Mouse (Mus musculus): ENCODE results near the gene Cnot6.
A peak's percentile ranks its signal among the peaks of the same experiment; 100 is the strongest.

Cnot6 gene

DNA sequence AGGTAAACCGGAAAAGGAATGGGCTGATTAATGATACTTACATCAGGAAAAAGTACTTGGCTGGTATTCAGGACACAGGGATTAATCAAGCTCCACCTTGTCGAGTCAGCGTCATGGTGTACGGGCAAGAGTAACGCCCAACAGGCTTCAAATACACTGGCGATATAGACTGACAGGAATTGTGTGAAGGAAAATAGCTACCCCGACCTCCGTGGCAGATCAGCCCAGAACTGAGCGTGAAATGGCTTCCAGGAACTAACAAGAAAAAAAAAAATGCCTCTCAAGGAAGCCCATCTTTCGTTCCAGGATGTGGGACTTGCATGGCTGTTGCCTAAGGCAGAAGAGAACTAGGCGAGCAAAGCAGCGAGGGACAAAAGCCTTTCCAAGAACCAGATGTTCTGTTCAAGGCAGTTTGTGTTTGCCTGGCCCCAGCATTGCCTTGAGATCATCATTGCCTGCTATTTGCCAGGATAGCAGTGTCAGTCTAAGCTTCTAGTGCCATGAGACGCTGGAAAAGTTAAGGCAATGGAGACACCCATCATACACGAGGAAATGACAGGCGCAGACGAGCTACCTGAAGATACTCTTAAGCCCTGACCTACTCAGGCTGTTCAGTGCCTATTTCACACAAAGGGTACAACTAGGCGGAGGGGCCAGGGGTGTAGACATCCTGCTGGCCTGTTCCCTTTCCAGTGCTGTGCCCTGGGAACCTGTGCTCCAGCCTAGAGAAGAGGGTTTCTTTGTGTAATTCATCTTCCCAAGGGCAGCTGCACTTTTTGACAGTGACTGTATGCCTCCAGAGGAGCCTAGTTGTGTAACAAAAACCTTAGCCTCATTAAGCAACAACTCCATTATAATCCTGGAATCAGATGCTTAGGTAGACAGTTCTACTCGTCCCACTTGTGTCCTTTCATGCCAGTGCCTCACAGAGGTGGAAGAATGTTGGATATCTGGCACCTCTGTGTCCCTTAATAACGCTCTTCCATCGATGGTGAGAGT, 1.1 kb upstream of the Cnot6 start:
- no peak for DNase-seq (ENCODE audit: low read depth)

DNA sequence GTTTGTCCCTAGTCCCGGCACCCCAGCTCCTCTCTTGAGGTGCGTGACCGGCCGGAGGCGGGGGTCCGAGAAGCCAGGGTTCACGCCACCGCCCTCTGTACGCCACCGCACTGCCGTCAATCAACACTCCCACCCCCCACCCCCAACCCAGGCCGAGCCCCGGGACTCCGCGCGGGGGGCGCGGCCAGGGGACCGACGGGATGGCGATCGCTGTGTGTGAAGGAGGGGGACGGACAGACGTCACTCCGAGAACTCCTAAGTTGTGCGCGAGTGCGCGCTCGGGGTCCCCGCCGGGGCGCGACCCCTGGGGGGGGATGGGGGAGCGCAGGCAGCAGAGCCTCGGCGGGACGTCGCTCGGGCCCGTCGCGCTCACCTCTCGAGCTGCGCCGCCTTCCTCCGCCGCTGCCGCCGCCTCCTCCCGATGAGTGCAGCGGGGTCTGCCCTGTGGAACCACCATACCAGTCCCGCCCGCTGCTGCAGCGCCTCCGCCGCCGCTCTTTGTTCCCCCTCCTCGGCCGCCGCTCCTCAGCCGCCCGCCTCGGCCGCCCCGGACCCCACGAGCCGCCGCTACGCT, 455 bp downstream of the Cnot6 start:
- no peak for DNase-seq (ENCODE audit: low read depth)

DNA sequence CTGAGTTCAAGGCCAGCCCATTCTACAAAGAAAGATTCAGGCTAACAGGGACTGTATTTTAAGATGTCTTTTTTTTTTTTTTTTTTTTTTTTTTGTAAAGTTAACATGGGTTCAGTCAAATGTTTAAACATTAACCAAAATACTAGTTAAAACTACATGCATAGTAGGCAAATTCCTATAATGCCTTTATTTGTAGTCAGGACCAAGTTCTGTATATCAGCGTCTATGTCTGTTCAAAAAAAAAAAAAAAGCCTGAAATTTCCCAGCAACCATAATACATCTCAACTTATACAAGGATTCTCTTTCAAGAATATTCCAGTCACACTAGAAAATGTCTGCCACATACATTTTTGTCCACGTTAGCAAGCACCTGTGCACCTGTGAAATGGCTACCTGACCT, 1.9 kb downstream of the Cnot6 start:
- DNase-seq (ENCODE audit: low read depth), result no peak

DNA sequence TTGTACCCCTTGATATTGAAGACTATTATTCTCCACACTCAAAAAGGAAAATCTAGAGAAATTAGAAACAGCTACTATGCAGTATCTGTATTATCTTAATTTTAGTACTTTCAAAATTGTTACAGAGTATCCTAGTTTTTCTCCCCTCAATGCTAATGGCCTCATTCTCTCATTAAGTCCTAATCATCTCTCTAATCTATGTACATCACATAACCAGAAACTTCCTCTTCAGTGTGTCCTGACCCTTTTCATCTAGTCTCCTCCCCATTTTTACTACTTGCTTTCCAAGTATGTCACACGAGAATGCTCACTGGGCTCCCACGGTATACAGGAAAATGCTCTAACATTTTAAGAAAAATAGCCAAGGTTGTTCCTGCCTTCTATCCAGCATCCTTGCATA, 4.7 kb downstream of the Cnot6 start:
- no peak for DNase-seq (ENCODE audit: low read depth)

DNA sequence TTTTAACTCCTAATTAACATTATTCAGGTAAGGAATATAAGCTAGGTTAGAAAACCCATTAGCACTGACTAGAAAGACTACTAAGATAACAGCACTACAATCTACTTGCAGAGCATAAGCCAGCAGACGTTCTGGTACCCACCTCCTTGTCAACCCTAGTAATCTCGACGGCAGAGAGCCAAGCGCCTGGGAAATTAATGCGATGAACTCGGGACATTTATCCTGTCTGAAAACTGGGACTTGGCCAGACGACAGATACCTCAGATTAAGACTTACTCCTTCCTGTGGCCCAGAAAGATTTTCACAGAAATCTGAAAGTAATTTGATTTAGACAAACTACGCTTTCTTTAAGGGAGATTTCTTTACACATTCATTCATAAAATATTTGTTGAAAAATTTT, 7.7 kb downstream of the Cnot6 start:
- DNase-seq (ENCODE audit: low read depth), result no peak

DNA sequence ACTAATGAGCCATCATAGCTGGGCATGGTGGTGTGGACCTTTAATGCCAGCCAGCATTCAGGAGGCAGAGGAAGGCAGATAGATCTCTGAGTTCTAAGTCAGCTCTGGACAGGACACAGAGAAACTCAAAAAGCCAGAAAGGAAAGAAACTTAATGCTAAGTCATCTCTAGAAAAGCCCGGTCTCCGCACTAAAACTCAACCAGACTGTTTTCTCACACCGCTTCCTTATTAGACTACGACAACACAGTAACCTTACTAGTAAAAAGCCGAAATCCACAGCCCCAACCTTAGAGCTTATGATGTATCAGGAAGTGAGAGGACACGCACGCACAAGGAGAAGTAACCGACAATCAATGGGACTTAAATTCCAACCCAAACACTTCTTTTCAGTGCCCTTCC, 10.5 kb downstream of the Cnot6 start:
- no peak for DNase-seq (ENCODE audit: low read depth)

DNA sequence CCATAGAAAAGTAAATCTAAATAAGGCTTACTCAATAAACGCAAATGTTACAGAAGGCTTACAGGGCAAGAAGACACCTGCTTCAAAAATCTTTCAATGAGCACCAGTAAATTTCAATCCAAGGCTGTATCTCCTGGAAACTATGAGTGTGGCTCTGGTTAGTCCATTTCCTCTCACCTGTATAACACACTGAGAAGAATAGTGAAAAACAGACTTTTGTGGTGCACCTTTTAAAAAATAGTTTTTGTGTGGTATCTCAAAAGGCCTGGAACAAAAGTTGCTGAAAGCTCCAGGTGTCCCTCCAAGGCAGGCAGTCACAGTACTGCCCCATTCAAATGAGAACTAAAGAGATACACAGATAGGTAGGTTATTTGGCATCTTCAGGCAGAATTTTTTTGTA, 13.4 kb downstream of the Cnot6 start:
- DNase-seq (ENCODE audit: low read depth), result no peak

DNA sequence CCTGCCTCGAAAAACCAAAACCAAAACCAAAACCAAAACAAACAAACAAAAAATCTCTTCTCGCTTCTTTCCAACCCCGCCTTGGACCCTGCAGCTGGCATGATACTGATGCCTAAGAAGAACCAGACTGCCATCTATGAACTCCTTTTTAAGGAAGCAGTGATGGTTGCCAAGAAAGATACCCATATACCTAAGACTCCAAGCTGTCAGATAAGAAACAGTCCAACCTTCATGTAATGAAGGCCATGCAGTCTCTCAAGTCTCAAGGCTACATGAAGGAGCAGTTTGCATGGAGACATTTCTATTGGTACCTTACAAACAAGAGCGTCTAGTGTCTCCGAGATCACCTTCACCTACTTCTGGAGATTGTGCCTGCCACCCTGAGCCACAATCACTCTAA, 14.7 kb downstream of the Cnot6 start:
- DNase-seq (ENCODE audit: low read depth), result no peak

DNA sequence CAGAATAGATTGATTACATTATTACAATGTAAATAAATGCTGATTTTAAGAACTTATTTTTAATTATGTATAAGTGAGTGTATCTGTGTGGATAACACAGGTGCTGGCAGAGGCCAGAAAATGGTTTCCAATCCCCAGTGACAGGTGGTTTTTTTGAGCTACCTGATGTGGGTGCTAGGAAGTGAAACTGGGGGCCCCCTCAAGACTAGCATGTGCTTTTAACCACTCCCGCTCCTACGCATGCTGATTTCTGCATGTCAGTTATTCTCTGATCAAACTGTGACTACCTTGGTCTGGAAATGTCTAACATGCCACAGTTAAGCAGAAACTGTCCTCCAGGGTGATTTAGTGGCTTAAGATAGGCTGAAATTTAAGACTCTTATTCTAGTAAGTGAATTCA, 16.1 kb downstream of the Cnot6 start:
- DNase-seq (ENCODE audit: low read depth), result no peak

DNA sequence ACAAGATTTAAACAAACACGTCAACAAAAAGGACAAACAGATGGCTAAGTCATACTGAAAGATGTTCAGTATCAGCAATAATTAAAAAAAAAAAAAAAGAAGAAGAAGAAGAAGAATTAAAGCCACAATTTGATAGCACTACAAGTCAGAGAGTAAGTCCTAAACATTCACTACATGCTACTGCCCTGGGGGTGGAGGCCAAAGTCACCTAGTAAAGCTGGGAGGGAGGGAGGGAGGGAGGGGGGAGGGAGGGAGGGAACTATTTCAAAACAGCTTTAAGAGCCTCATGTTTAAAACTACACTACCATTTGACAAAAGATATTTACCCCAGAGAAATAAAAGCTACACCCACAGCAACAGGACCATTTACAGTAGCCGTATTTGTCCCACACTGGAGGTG, 16.8 kb downstream of the Cnot6 start:
- DNase-seq (ENCODE audit: low read depth), result no peak

DNA sequence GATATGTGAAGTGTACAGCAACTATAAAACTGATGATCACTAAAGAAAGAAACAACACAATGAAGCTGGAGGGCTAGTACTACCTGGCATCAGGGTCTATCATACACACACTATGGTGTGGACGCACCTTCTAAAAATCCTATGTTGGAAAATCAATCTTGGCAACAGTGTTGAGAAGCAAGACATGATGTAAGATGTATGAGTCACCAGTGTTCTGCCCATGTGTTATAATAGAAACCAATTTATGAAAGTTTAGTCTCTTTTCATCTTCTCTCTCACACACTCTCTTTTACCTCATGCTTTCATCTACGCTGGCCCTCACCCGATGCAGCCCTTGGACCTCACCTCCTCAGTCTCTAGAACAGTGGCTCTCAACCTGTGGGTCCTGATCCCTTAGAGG, 17.5 kb downstream of the Cnot6 start:
- no peak for DNase-seq (ENCODE audit: low read depth)

DNA sequence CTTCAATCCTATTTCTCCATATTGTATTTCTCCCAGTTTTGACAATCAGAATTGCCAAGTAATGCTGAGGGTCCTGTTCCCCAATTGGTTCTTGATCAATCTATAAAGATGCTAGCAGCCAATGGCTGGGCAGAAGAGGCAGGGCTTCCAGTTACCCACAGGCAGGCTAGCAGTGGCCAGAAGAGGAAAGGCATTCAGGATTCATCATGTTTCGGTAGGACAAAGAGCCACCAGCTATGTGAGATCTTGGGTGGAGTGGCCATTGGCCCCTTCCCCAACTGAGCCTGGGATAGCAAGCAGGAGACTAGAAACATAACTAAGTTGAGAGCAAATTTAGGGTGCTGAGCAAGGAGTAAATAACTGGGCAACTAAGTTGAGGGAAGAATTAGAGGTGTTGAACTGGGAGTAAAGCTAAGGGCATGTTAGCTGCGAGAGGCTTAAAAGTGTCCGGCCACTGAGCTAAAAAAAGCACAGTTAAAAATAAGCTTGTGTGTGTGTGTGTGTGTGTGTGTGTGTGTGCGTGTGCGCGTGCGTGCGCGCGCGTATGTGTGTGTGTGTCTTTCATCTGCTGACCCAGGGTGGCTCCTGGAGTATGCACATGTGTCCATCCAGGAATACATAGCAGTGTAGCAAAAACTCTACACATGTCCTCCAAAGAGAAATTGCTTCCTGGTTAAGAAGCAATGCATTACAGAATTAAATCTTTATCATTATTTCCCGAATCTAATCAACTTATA, 28.1 kb downstream of the Cnot6 start:
- no peak for DNase-seq (ENCODE audit: low read depth)

DNA sequence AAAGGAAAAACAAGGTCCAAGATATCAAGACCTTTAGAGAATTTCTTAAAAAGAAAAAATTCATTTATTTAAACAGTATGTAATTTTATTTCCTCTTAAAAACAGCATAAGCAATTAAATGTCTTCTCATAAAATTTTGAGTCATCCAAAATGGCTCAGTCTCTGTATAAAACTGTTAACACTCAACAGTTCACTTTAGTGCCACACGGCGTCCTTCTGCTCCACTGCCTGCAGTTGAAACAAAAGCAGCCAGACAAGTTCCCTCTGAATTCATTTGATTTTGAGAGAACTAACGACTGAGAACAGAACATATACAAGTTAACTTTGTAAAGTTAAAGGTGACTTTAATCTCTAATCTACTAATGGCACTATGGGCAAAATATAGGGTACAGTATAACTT, 39.1 kb downstream of the Cnot6 start:
- DNase-seq (ENCODE audit: low read depth), result no peak

DNA sequence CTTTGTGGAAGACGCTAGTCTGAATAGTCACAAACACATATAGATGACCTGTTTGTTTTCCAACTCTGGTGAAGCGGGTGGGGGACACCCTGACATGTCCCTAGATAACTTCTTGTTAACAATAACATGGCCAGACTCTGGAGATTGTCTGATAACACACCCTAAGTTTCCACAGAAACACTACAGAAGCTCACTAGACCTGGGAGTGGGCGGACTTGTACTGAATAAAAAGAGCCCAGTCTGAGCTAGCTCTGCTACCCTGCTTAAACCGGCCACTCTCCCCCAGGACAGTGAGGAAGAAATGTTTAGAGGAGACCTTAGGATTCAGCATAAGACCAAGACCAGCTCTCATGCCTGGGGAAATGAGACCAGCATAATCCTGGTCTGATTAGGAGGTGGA, 47.1 kb downstream of the Cnot6 start:
- DNase-seq (ENCODE audit: low read depth), result no peak

DNA sequence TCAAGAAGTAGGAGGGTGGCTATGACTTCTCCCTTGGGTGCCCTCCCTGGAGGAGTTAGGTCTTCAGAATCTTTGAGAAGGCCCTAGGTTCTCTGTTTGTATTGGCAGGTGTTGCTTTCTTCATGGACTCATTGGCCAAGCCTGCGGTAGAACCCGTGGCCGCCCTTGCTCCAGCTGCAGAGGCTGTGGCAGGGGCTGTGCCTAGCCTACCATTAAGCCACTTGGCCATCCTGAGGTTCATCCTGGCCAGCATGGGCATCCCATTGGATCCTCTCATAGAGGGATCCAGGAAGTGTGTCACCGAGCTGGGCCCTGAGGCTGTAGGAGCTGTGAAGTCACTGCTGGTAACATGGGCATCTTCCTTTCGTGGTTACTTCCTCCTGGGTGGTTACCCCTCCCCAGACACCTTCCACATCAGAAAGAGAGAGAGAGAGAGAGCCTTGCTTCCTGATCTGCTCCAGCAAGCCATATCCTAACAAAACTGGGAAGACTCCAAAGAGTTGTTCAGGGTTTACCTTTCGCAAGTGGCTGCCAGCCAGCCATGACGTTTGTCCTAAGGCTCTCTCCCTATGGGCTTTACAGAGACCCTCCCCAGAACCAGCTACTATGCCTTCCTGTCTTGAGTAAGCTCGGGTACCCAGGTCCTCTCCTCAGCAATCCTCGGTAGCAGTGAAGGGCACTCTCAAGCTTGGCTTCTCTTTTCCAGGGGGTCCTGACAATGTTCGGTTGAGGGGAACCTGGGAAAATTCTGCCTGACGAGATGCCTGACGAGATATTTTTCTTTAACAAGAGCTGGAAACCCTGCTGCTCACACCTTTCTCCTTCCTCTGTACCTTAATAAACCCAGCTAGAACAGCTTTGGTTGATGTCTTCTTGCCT, 48.0 kb downstream of the Cnot6 start:
- no peak for DNase-seq (ENCODE audit: low read depth)

DNA sequence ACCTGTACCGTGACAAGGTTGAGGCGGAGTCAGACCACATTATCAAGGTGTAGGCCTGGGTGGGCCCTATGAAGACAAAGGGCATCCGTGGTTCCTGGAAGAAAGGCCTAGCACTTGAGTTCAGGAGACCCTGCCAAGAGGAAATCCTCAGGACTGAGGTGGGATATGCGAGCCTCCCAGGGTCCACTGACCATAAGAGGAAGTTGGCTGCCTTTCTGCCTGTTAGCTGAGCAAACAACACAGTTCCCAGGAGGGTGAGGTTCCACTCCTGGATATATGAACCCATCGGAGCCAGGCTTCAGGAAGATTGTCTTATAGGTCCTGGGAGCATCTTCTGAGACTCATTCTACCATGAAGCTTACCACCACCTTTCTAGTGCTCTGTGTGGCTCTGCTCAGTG, 49.2 kb downstream of the Cnot6 start, which contains the start of gene Scgb3a1:
Gene Scgb3a1 (plus strand): TSS at position 301 of the 400 bp plus-strand sequence.
- no peak for DNase-seq (ENCODE audit: low read depth)

DNA sequence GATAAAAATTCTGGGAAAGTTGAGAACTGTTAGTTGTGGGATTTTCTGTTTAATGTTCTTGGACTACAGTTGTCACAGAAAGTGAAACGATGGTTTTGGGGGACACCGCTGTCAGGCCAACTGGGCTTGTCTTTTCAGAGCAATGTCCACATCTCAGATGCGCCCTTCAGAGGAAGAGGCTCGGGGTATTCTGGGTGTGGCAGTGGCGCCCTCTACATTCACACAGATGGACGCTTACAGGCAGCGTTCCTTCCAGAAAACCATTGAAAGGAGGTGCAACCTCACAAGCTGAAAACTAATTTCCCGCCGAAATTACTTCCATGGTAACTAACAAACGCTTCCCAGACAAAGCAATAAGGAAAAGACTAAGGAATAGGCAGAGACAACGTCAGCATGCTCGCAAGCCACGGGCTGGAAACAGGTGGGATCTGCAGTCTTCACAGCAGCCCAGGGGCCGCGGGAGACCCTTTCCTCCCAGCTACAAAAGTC, 50.2 kb downstream of the Cnot6 start:
- DNase-seq (ENCODE audit: low read depth), result no peak

DNA sequence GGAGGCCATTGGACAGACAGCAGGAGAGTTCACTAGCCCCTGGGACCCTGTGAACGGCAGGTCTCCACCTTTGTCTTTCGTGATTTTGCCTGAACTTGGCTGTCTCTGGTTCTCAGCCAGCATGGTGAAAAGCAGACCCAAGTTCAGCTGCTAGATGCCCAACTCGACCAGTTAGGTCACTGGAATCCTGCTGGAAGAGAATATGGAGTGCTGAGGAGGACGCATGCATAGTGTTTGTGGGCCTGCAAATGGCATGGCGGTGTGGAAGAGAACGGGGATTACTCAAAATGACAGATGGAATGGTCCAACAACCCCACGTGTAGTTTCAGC, 53.1 kb downstream of the Cnot6 start:
- DNase-seq (ENCODE audit: low read depth), result no peak

DNA sequence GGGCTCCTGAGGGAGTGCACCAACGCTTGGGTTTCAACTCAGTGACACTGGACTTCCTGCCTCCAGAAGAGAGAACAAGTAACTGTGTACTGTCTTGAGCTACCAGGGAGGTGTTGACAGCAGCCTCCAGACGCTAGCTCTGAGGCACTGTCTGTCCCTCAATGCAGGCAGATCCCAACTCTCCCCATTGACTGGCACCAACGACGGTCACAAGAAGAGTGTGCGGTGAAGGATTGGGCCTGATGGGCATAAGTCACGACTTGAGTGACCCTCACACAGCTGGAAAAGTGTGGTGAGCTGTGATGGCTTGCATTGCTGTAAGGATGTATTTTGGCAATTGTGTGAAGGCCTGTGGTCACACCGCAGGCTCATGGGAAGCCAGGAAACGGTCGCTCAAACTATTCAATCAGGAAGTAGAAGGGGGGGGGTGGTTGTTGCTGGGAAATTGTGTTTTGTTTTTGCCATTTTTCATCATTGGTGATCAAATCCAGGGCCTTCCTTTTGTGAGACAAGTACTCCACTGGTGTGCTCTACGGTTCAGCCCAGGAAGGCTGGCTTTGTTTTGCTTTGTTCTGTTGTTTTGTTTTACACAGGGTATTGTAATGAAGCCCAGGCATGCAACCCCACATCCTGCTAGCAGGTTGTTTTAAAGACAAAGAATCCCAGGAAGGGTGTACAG, 53.6 kb downstream of the Cnot6 start:
- DNase-seq (ENCODE audit: low read depth), result peak; percentile 60

DNA sequence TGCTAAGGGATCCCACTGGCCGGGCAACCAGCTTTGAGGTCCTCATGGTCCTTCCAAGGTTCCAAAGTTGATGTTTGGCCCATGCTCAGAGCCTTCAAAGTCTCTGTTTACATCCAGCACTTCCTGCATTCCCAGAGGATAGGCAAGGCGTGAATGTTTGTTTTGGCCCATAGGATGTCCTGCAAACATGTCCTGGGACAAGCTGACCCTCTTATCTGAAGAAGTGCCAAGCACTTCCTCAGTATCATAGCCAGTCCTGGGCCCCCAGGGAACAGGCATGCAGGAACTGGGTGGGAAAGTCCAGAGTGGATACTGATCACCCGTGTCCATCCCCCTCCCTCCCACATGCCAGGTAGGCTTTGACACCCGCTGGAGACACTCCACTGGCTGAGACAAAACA, 54.5 kb downstream of the Cnot6 start:
- no peak for DNase-seq (ENCODE audit: low read depth)

DNA sequence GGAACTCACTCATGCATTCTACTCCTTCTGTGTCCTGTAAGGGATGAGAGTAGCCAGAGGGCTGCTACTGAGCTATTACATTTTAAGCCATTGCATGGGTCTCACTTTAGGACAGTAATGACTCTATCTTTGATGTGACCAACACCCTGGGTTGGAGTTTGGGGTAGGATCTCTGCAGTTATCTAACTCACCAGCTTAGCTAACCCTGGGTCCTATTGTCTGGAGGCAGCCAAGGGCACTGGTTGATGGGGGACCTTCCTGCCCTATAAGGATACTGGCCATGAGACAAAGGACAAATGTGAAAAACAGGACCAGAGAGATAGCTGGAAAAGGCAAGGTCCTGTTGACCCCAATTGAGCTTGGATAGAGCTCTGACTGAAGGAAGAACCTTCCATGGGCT, 57.0 kb downstream of the Cnot6 start:
- DNase-seq (ENCODE audit: low read depth), result no peak
